Comparison of ENCODE assay signal across 11 mouse cellular contexts in the genomic region with DNA sequence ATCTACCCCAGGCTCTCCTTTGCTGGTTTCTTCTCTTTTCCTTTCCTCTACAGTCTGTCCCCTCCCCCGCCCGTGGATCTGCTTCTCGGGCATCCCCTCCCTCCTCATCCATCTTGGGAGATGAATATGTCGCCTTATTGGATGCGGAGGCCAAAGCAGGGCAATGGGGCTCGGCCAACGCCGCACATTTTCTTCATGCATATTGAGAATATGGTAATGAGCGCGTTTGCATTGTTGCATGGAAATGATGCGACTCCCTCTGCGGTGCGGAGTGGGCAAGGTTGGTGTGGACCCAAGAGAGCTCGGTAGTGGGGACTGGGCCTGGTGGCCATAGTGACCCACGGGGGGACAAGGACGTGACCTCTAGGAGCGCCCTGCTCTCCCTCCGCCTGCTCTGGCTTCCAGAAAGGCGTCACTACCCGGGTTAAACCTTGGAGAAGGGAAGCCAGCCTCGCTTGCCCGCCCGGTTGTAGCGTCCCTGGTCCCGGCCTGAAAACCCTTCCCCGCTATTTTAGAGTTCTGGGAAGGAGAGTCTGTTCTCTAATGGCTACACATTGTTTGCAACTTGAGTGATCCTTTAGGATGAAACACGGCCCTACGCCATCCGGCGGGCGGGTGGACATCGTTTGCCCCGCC. TPM values are rescaled to one million over a fixed set of nuclear protein-coding genes. Genes with fewer than 3 reads are reported as not detected.
DNase-seq lines count a peak whose midpoint lies in the region; ATAC-seq and TF ChIP-seq lines count a peak whose summit lies in the region.
"Had no signal": no experiment of that assay in that cellular context is flagged by ENCODE, and none has a peak within 500 bp of the region (broad histone marks: within the 10 kb centered on the region; RNA-seq: fewer than 3 reads in every experiment).

No protein-coding gene starts in this region.

- H3K36me3 ChIP-seq in E14TG2a.4 (ENCODE audit: insufficient read depth, low read length), result no peaks in the 10 kb centered on the region
- H3K36me3 ChIP-seq in hindbrain, embryonic 14.5 days (replicated peaks; ENCODE audit: control insufficient read depth, insufficient read depth), result no peaks in the 10 kb centered on the region

- peak overlapping the region; percentile 51 for H3K27ac ChIP-seq in hindbrain, embryonic 14.5 days

- peak overlapping the region; percentile 73 for H3K4me2 ChIP-seq in hindbrain, embryonic 14.5 days (replicated peaks)

- DNase-seq in embryo, embryonic 10 days (ENCODE audit: low spot score), result peak; percentile 74
- no peak for DNase-seq in hindbrain, embryonic 14.5 days (ENCODE audit: low spot score)
- DNase-seq in lung, postnatal 10 days, result peak; percentile 18
- DNase-seq in gastrocnemius, adult 8-10 months (ENCODE audit: low spot score in 2 of 2), result no peak
- DNase-seq in right cerebral cortex, postnatal 14 days, result no peak
- no peak for DNase-seq in right cerebral cortex, postnatal 36 days (ENCODE audit: low spot score in 2 of 2)
- DNase-seq in natural killer cell, adult 2 months (ENCODE audit: low spot score in 2 of 2), result no peak
- DNase-seq: cerebellum, adult 9-10 months; thymus, adult 2 months had no signal

- ATAC-seq in hindbrain, embryonic 14.5 days (ENCODE audit: low FRiP score), result no peak

- peaks cover 81% of the 10 kb centered on the region for H3K27me3 ChIP-seq in E14TG2a.4 (ENCODE audit: insufficient read depth, low read length)
- H3K27me3 ChIP-seq in hindbrain, embryonic 14.5 days (ENCODE audit: control insufficient read depth, insufficient read depth, low read length), result peaks cover 49% of the 10 kb centered on the region

- H3K9ac ChIP-seq in hindbrain, embryonic 14.5 days, result no peak overlapping the region; the same call in 1 of the 2 replicates

- 1% methylated on average over 33 of the region's 33 CpGs for WGBS in hindbrain, embryonic 14.5 days

- TF ChIP-seq CTCF in E14TG2a.4 (conservative IDR thresholded peaks at IDR 0.05; ENCODE audit: low read length), result no peak

- peaks cover 7% of the 10 kb centered on the region; the same call in 1 of the 2 replicates for H3K9me3 ChIP-seq in E14TG2a.4 (ENCODE audit: low read length)
- no peaks in the 10 kb centered on the region for H3K9me3 ChIP-seq in hindbrain, embryonic 14.5 days (ENCODE audit: control insufficient read depth, low read length)

- peak overlapping the region; percentile 53 for H3K4me3 ChIP-seq in E14TG2a.4 (replicated peaks; ENCODE audit: low read length)
- peak overlapping the region; percentile 23 for H3K4me3 ChIP-seq in hindbrain, embryonic 14.5 days (replicated peaks; ENCODE audit: low read length)

- peaks cover 44% of the 10 kb centered on the region for H3K4me1 ChIP-seq in E14TG2a.4 (replicated peaks; ENCODE audit: low read depth, low read length)
- H3K4me1 ChIP-seq in hindbrain, embryonic 14.5 days (replicated peaks; ENCODE audit: control insufficient read depth, insufficient read depth, low read length), result peaks cover 24% of the 10 kb centered on the region; the same call in 1 of the 2 replicates

RNA-seq across cellular contexts. Expression of a gene that starts 4.3 kb away (rescaled TPM):
- polyA plus RNA-seq in hindbrain, embryonic 14.5 days (2014; fragmentation: Nextera tagmentation; extraction: Ambion mirVana), result 10.4 and 12.9 TPM in 2 replicates
- total RNA-seq in gastrocnemius, adult 8-10 months (2022), result 1 to 10 TPM; 2.8 to 4.8 (median 3.3) TPM
- total RNA-seq: monocyte, adult 5-6 weeks had no signal

Comparison
In these comparisons a context has a peak if more than half of its experiments do, and no peak if none do; other contexts are left out.
1. DNase-seq: peak in embryo, embryonic 10 days (single experiment) and lung, postnatal 10 days (single experiment); none in hindbrain, embryonic 14.5 days (single experiment), gastrocnemius, adult 8-10 months (0 of 2), right cerebral cortex, postnatal 14 days (single experiment), right cerebral cortex, postnatal 36 days (0 of 2) and natural killer cell, adult 2 months (0 of 2).